Mouse (Mus musculus) E14TG2a.4 (cell line): ENCODE results near the gene Sap25.

Experiments
- CTCF ChIP-seq: conservative IDR thresholded peaks from 2 replicates; pipeline ENCODE4 v1.5.1; 2014; ENCODE audit warnings: low read length
- NANOG ChIP-seq: IDR thresholded peaks from 2 replicates; pipeline ENCODE4 v1.6.1; 2014; ENCODE audit warnings: borderline replicate concordance, low read length, mixed read lengths
- POU5F1 ChIP-seq: IDR thresholded peaks from 2 replicates; pipeline ENCODE4 v1.6.1; 2014; ENCODE audit warnings: low read length, borderline replicate concordance

DNA sequence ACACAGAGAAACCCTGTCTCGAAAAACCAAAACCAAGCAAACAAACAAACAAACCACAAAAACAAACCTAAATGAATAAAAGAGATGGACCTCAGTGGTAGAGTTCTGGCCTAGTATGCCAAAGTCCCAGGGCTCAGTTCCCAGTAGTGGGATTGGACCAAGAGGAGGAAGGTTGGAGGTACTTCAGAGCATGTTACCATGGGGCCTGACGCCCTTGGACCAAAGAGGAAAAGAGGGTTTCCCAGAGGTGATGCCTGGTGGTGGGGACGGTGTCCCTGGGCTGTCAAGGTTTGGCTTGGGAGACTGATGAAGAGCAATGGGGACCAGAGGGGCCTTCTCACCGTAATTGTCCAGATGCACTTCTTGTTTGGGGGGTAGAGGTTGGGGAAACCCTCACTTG is 31.1 kb upstream of the Sap25 start:
- no peak for TF ChIP-seq CTCF
- TF ChIP-seq NANOG = no peak
- TF ChIP-seq POU5F1 = no peak
